Mouse (Mus musculus): ENCODE results near the gene Bcorl1. TPM values are rescaled to one million over a fixed set of nuclear protein-coding genes. Genes with fewer than 3 reads are reported as not detected.

The Bcorl1 gene
- polyA plus RNA-seq, 1 experiment from 2014 or later = 3.8 TPM

DNA sequence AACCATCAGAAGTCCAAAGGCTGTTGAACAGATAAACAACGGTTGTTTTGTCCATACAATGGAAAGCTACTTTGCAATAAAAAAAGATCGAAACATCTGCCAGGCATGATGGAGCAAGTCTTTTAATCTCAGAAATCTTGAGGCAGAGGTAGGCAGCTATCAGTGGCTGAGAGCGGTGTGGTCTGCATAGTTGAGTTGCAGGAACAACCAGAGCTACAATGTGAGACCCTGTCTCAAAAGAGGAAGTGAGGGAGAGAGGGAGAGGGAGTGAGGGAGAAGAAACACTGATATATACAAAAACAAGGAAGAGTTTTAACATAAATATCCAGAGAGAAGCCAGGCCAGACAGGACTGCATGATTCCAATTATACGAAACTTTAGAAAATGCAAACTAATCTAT lies 103.5 kb downstream of the Bcorl1 start:
- 75% methylated on average over 4 of the region's 4 CpGs for WGBS
- no peaks in the 10 kb centered on the region for H3K9me3 ChIP-seq
- no peak overlapping the region for H3K27ac ChIP-seq (replicated peaks)
- no peak overlapping the region for H3K4me2 ChIP-seq
- H3K4me1 ChIP-seq = peaks cover 16% of the 10 kb centered on the region
- ATAC-seq (ENCODE audit: extremely low read depth, insufficient number of reproducible peaks, low FRiP score, low TSS enrichment) = no peak
- no peak overlapping the region for H3K9ac ChIP-seq
- H3K36me3 ChIP-seq = no peaks in the 10 kb centered on the region
- no peaks in the 10 kb centered on the region for H3K27me3 ChIP-seq (replicated peaks)
- H3K4me3 ChIP-seq = no peak overlapping the region

- Histone ChIP-seq H3K4me1 (peaks cover 33% of the 10 kb centered on the region), H3K4me2 (peak overlapping the region; percentile 38), H3K27me3 (replicated peaks) (peaks cover 8% of the 10 kb centered on the region), H3K9me3 (no peaks in the 10 kb centered on the region), H3K9ac (peak overlapping the region; percentile 61), H3K27ac (replicated peaks) (peak overlapping the region; percentile 70), H3K36me3 (no peaks in the 10 kb centered on the region), H3K4me3 (0 out of 2 replicates have a peak overlapping the region, but pooled peaks have one; percentile 2)
- no peak for ATAC-seq (ENCODE audit: extremely low read depth, insufficient number of reproducible peaks, low FRiP score, low TSS enrichment)
- 17% methylated on average over 10 of the region's 10 CpGs for WGBS
These were observed 108.5 kb downstream of the Bcorl1 start for GRCm38 (mm10) chrX:48449646-48450045.

DNA sequence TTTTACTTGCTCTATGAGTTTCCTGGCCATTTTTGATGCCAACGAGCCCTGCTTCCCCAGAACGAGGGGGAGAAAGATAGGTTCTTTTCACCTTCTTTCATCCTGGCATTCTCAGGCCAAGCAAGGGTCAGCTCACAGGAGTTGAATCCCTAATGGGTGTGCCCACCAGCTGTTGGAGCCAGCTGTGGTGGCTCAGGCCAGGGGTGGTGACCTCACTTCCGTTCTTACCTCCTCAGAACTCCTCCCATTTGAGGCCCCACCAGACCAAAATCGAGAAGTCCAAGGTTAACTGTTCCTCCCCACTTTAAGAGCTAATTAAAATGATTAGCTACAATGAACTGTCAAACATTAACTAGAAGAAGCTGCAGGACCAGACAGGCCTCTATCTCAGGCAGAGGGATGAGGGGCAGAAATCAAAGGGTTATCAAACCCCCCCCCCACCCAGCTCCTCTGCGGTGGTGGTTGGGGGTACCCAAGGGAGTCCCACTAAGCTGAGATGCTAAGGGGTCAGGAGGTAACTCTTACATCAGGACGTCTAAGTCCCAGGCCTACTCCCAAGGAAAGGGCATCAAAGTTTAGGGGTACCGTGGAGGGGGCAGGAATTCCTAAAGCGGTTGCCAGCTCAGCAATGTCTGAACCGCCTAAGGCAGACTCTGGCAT lies 111.2 kb downstream of the Bcorl1 start:
- ATAC-seq (ENCODE audit: extremely low read depth, insufficient number of reproducible peaks, low FRiP score, low TSS enrichment) = no peak
- H3K4me1 ChIP-seq = peaks cover 44% of the 10 kb centered on the region
- H3K36me3 ChIP-seq = no peaks in the 10 kb centered on the region
- H3K9me3 ChIP-seq = no peaks in the 10 kb centered on the region
- peak overlapping the region; percentile 90 for H3K27ac ChIP-seq (replicated peaks)
- peak overlapping the region; percentile 73 for H3K4me2 ChIP-seq
- peak overlapping the region; percentile 90 for H3K9ac ChIP-seq
- peak overlapping the region; percentile 70 for H3K4me3 ChIP-seq
- 17% methylated on average over 9 of the region's 9 CpGs for WGBS
- H3K27me3 ChIP-seq (replicated peaks) = peaks cover 8% of the 10 kb centered on the region

DNA sequence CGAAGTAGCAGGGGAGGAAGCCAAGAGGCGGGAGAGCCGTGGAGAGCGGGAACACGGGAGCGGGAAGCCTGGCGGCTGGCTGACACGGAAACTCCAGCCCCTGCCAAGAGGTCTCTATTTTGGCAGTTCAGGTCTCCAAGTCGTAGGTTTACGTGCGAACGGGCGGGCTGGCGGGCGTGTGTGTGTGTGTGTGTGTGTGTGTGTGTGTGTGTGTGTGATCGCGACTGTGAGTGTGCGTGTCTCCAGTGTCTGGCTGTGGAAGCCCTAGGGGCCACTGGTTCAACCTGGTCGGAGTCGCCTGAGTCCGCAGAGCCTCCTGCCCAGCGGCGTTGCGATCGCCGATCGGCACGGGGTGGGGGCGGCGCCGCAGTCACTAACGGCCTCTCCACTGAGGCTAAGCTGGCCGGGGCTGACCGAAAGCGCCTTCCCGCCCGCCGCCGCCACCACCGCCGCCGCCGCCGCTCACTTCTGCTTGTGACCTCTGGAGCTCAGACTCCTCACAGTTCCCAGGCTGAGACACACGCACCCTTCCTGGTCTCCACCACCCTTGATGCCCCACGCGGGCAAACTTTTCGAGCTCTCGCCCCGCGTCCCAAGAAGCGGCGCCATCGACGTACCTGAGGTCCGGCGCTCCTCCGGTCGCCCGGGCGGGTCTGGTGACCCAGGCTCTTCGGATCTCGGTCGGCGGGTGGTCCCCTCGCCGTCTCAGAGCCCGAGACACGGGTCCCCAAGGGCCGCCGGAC lies 111.9 kb downstream of the Bcorl1 start:
- ATAC-seq (ENCODE audit: extremely low read depth, insufficient number of reproducible peaks, low FRiP score, low TSS enrichment) = 0 out of 2 replicates have a peak, but pooled peaks have one; percentile 4

DNA sequence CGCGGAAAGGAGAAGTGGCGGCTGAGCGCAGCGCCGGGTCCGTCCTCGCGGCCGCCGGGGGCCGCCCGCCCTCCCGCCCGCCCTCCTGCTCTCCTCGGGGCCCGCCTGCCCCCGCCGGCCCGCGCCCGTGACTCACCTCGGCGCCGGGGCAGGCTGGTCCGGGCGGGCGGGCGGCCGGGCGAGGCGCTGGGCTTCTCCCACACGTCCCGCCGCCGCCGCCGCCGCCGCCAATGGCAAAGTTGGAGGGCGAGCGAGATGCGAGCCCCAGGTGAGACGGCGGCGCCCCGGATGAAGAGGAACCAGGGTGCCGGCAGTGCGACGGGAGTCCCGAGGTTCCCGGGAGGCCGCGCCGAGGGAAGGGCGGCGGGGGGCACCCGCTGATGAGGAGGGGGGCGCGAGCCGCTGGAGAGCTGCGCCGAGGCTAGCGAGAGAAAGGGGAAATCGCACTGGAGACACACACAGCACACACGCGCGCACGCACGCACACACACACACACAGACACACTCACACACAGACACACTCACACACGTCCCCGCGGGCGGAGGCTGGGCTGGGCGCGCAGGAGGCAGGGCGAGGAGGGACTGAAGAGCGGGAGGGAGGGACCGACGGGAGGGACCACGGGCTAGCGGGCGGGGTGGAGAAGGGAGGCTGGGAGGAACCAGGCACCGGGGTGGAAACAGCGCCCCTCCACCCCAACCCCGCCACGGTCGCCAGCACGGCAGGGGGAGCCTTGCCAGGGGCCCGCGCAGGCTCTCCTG lies 112.8 kb downstream of the Bcorl1 start:
- Histone ChIP-seq H3K4me3 (peak overlapping the region; percentile 70), H3K36me3 (no peaks in the 10 kb centered on the region), H3K9ac (peak overlapping the region; percentile 90), H3K27me3 (replicated peaks) (peaks cover 8% of the 10 kb centered on the region), H3K9me3 (no peaks in the 10 kb centered on the region), H3K4me1 (peaks cover 44% of the 10 kb centered on the region), H3K27ac (replicated peaks) (peak overlapping the region; percentile 90), H3K4me2 (peak overlapping the region; percentile 73)
- 9% methylated on average over 45 of the region's 91 CpGs for WGBS
- peak; percentile 78; the same call in 1 of the 2 replicates for ATAC-seq (ENCODE audit: extremely low read depth, insufficient number of reproducible peaks, low FRiP score, low TSS enrichment)

More for the DNA sequence above, 111.9 kb downstream of the Bcorl1 start:
- peaks cover 8% of the 10 kb centered on the region for H3K27me3 ChIP-seq (replicated peaks)
- H3K4me1 ChIP-seq = peaks cover 44% of the 10 kb centered on the region
- peak overlapping the region; percentile 90 for H3K9ac ChIP-seq
- peak overlapping the region; percentile 73 for H3K4me2 ChIP-seq
- no peaks in the 10 kb centered on the region for H3K36me3 ChIP-seq
- 12% methylated on average over 61 of the region's 71 CpGs for WGBS
- H3K9me3 ChIP-seq = no peaks in the 10 kb centered on the region
- H3K4me3 ChIP-seq = peak overlapping the region; percentile 70
- peak overlapping the region; percentile 90 for H3K27ac ChIP-seq (replicated peaks)

GRCm38 (mm10) chrX:48454495-48454878 lies 113.3 kb downstream of the Bcorl1 start:
- Histone ChIP-seq H3K27ac (replicated peaks) (peak overlapping the region; percentile 90), H3K4me3 (peak overlapping the region; percentile 70), H3K9me3 (no peaks in the 10 kb centered on the region), H3K9ac (peak overlapping the region; percentile 90), H3K4me1 (peaks cover 41% of the 10 kb centered on the region), H3K36me3 (no peaks in the 10 kb centered on the region), H3K4me2 (peak overlapping the region; percentile 73), H3K27me3 (replicated peaks) (peaks cover 8% of the 10 kb centered on the region)
- ATAC-seq (ENCODE audit: extremely low read depth, insufficient number of reproducible peaks, low FRiP score, low TSS enrichment) = peak; percentile 27; the same call in 1 of the 2 replicates
- WGBS = 16% methylated on average over 19 of the region's 21 CpGs

DNA sequence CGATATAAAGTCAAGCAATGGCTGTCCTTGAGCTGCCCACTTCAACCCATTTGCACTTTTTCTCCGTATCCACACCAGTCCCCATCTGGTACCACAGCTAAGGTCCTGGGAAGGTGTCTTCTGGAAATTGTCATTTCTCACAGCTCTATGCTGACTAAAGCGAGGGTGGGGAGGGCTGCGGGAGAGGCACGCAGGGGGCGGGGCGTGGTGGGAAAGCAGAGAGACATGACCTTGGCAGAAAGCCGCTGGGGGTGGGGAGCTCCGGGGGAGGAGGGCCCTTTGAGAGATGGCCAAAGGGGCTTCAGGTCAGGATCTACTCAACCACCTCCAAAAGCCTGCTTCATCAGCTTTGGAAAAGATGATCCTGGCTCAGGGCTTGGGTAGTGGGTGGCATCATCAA lies 113.9 kb downstream of the Bcorl1 start:
- H3K4me2 ChIP-seq = peak overlapping the region; percentile 73
- 22% methylated on average over 9 of the region's 9 CpGs for WGBS
- peaks cover 8% of the 10 kb centered on the region for H3K27me3 ChIP-seq (replicated peaks)
- peak overlapping the region; percentile 90 for H3K9ac ChIP-seq
- no peaks in the 10 kb centered on the region for H3K36me3 ChIP-seq
- no peaks in the 10 kb centered on the region for H3K9me3 ChIP-seq
- peak overlapping the region; percentile 90 for H3K27ac ChIP-seq (replicated peaks)
- peaks cover 36% of the 10 kb centered on the region for H3K4me1 ChIP-seq
- H3K4me3 ChIP-seq = peak overlapping the region; percentile 70
- ATAC-seq (ENCODE audit: extremely low read depth, insufficient number of reproducible peaks, low FRiP score, low TSS enrichment) = no peak

- Histone ChIP-seq H3K27ac (replicated peaks) (no peak overlapping the region), H3K4me2 (no peak overlapping the region), H3K36me3 (no peaks in the 10 kb centered on the region), H3K4me1 (peaks cover 23% of the 10 kb centered on the region), H3K27me3 (replicated peaks) (peaks cover 7% of the 10 kb centered on the region), H3K9me3 (no peaks in the 10 kb centered on the region), H3K4me3 (no peak overlapping the region), H3K9ac (no peak overlapping the region)
- 40% methylated on average over 6 of the region's 6 CpGs for WGBS
- ATAC-seq (ENCODE audit: extremely low read depth, insufficient number of reproducible peaks, low FRiP score, low TSS enrichment) = no peak
These were observed 115.8 kb downstream of the Bcorl1 start for GRCm38 (mm10) chrX:48456956-48457355.

Other genes starting within 250 kb of the Bcorl1 start
- gene Xpnpep2, start 232.6 kb upstream of the Bcorl1 start, polyA plus RNA-seq (2015; fragmentation: Nextera tagmentation; extraction: Ambion mirVana) = 0.29 and 0.47 TPM in 2 replicates
- gene Sash3, start 194.9 kb upstream of the Bcorl1 start, polyA plus RNA-seq (2015; fragmentation: Nextera tagmentation; extraction: Ambion mirVana) = 1.6 and 2.0 TPM in 2 replicates
- gene Zdhhc9, start 132.5 kb upstream of the Bcorl1 start, polyA plus RNA-seq (2015; fragmentation: Nextera tagmentation; extraction: Ambion mirVana) = 2.2 and 3.0 TPM in 2 replicates
- gene Utp14a, start 84.5 kb upstream of the Bcorl1 start, polyA plus RNA-seq (2015; fragmentation: Nextera tagmentation; extraction: Ambion mirVana) = 9.7 and 9.8 TPM in 2 replicates
- gene Elf4, start 121.8 kb downstream of the Bcorl1 start, polyA plus RNA-seq (2015; fragmentation: Nextera tagmentation; extraction: Ambion mirVana) = 9.2 and 10.3 TPM in 2 replicates
- 92.6 and 98.1 TPM in 2 replicates for gene Aifm1, start 172.2 kb downstream of the Bcorl1 start, polyA plus RNA-seq (2015; fragmentation: Nextera tagmentation; extraction: Ambion mirVana)
- 6.4 and 7.1 TPM in 2 replicates for gene Rab33a, start 177.9 kb downstream of the Bcorl1 start, polyA plus RNA-seq (2015; fragmentation: Nextera tagmentation; extraction: Ambion mirVana)